8 mouse cellular contexts compared by ENCODE assay signal in the genomic region with DNA sequence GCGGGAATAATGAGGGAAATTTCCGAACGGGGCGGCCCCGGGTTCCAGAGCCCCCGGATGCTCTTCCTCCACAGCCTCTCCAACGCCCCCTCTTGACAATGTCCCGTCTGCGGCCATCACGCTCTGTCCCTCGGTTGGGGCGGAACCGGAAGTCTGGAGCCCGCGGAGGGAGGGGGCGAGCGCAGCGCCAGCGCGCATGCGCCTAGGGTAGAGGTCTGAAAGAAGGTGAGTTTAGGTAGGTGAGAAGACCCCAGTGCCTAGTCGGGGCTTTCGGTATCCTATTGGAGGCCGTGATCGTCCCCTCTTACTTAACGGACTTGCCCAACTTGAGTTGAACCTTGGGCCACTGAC. TPM values are rescaled to one million over a fixed set of nuclear protein-coding genes. Genes with fewer than 3 reads are reported as not detected.
DNase-seq lines count a peak whose midpoint lies in the region; ATAC-seq and TF ChIP-seq lines count a peak whose summit lies in the region.

A gene (minus strand): TSS at position 155 of the 351 bp plus-strand sequence.

- no peaks in the 10 kb centered on the region for H3K36me3 ChIP-seq in hindbrain, postnatal 0 days (ENCODE audit: insufficient read depth, low read length)

- WGBS in hindbrain, postnatal 0 days: under 1% methylated on average over 25 of the region's 26 CpGs

- peak within 1 kb of the TSS; percentile 82 for H3K4me2 ChIP-seq in hindbrain, postnatal 0 days (ENCODE audit: low read depth, low read length)

- no peaks in the 10 kb centered on the region for H3K9me3 ChIP-seq in hindbrain, postnatal 0 days (ENCODE audit: low read length)

- peak within 1 kb of the TSS; percentile 93 for H3K4me3 ChIP-seq in gastrocnemius, adult 2 months
- H3K4me3 ChIP-seq in hindbrain, postnatal 0 days (ENCODE audit: low read length): peak within 1 kb of the TSS; percentile 92

- H3K9ac ChIP-seq in hindbrain, postnatal 0 days (replicated peaks; ENCODE audit: low read length): peak within 1 kb of the TSS; percentile 81

- ATAC-seq in hindbrain, postnatal 0 days: peak; percentile 88
- peak; percentile 94 for ATAC-seq in megakaryocyte, adult 5-6 weeks (ENCODE audit: poor library complexity, severe bottlenecking)

- H3K4me1 ChIP-seq in hindbrain, postnatal 0 days (ENCODE audit: insufficient read depth, low read length): peaks cover 4% of the 10 kb centered on the region

- intact Hi-C loops in gastrocnemius, adult 2 months (cut with DNase I): loop anchor here (10.0 kb wide), 1 partner anchor 160 kb away; no protein-coding TSS in a partner anchor

- peak within 1 kb of the TSS; percentile 91 for H3K27ac ChIP-seq in gastrocnemius, adult 2 months
- H3K27ac ChIP-seq in hindbrain, postnatal 0 days: peak within 1 kb of the TSS; percentile 81

- DNase-seq in T-cell, adult 2 months (ENCODE audit: low spot score): peak; percentile 87
- DNase-seq in cerebellum, postnatal 36 days: peak; percentile 78 to 88
- DNase-seq in gastrocnemius, adult 2 months: peak; percentile 93
- peak; percentile 96 for DNase-seq in hindbrain, postnatal 0 days (ENCODE audit: low spot score)
- peak; percentile 71 to 73 for DNase-seq in left cerebral cortex, adult 8-10 months (ENCODE audit: low spot score in 2 of 2)
- peak; percentile 90 to 93 for DNase-seq in right cerebral cortex, postnatal 10 days (ENCODE audit: low spot score in 2 of 2)
- DNase-seq in urinary bladder, postnatal 25 days (ENCODE audit: low spot score): peak; percentile 84

- H3K27me3 ChIP-seq in hindbrain, postnatal 0 days (ENCODE audit: insufficient read depth, low read length): no peaks in the 10 kb centered on the region

- TF ChIP-seq CTCF in gastrocnemius, adult 2 months (IDR thresholded peaks at IDR 0.05): peak; percentile 59
- peak; percentile 62 for TF ChIP-seq CTCF in hindbrain, postnatal 0 days (IDR thresholded peaks at IDR 0.05; ENCODE audit: low read depth)

RNA-seq across cellular contexts. Expression of the gene that starts here (rescaled TPM):
- total RNA-seq in gastrocnemius, adult 2 months (2021): 1 to 10 TPM; 4.3 to 4.5 TPM
- total RNA-seq in hindbrain, postnatal 0 days (2014; rRNA removed): 10.1 and 13.7 TPM in 2 replicates
- polyA plus RNA-seq in hindbrain, postnatal 0 days (2015; fragmentation: Nextera tagmentation; extraction: Ambion mirVana): 12.6 and 12.7 TPM in 2 replicates
- total RNA-seq in left cerebral cortex, adult 8-10 months (2022): 1 to 10 TPM; 4.5 to 6.2 (median 6.2) TPM
- total RNA-seq in megakaryocyte, adult 5-6 weeks (2015): 8.2 and 9.8 TPM in 2 replicates
- 3.6 and 4.6 TPM in 2 replicates for total RNA-seq in megakaryocyte, adult 5-6 weeks (2017)

Comparison
In these comparisons a context has a peak if more than half of its experiments do, and no peak if none do; other contexts are left out.
1. Peak in every context shown above with its lines: DNase-seq, ATAC-seq, H3K4me3 ChIP-seq and H3K27ac ChIP-seq.